Mouse (Mus musculus) cerebellum, adult 2 months (tissue): ENCODE measurements around the gene Coro2b.

ENCODE experiments used
- CTCF ChIP-seq: fragments of 200-500 bp; IDR thresholded peaks from 2 replicates; pipeline ENCODE4 v1.5.1; 2011; ENCODE audit warnings: low read depth, mild to moderate bottlenecking, control low read depth, low read length, moderate library complexity, borderline replicate concordance; ENCODE audit not compliant: insufficient read depth
- POLR2A ChIP-seq: fragments of 200-500 bp; IDR thresholded peaks from 2 replicates; pipeline ENCODE4 v1.6.1; 2011; ENCODE audit warnings: low read length, control low read depth, borderline replicate concordance; ENCODE audit not compliant: insufficient read depth

DNA sequence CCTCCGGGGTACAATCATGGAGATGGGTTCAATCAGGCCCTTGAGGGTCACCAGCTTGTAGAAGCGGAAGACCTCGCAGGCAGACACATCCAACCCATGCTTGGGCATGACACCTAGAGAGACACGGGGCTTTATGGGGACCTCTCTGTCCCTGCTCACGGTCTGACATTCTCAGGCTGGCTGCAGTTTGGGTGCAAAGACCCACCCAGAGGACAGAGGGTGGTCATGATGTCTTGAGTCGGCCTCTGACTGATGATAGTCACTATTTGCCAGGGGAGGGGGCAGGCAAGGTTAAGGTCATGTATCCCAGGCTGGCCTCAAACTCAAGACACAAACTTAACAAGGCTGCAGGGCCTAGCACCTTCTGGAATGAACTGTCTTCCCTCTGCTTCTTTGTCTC lies 110.3 kb downstream of the Coro2b start:
- TF ChIP-seq POLR2A (no peak), CTCF (no peak)
